Mouse (Mus musculus) lung, postnatal 0 days (tissue): Measurements from ENCODE around the gene Ctnna2.

Experiments
- CTCF ChIP-seq: IDR thresholded peaks from 2 replicates; pipeline ENCODE4 v1.5.1; 2016; ENCODE audit warnings: antibody characterized with exemption, mild to moderate bottlenecking
- EP300 ChIP-seq: IDR thresholded peaks from 2 replicates; pipeline ENCODE4 v1.6.1; 2016; ENCODE audit warnings: antibody characterized with exemption, mild to moderate bottlenecking, control low read depth

DNA sequence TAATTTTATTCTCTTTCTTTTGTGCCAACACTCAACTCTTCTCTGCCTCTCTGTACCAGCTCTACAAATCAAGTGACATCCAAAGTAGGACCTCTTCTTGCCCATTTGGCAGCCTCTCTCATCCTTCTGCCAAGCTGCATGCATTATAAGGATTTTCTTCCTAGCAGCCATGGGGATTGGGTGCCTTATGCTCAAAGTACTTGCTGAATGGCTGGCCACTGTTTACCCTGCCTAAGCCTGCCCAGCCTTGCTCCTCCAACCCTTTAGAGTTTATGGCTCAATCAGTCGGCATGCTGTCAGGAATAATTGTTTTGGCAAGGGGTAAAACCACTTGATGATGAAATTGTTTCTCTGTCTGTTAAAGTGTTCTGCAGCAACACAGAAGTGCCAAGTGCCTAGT is 739.1 kb downstream of the Ctnna2 start:
- TF ChIP-seq CTCF (no peak), EP300 (no peak)
